Mouse (Mus musculus) forebrain, embryonic 14.5 days (tissue): ENCODE results near the gene Rsph3b. TPM values are rescaled to one million over a fixed set of nuclear protein-coding genes. Genes with fewer than 3 reads are reported as not detected.
"Not testable (repeated sequence)": the region's sequence is repeated elsewhere in the genome, so short reads cannot be mapped to it uniquely, and the experiment has no call there.

Experiments
- ATAC-seq: fragments of 200-750 bp; cut with Nextera tagmentation; 2 replicates; pipeline ENCODE4 v1.8.0; 2017; ENCODE audit warnings: mild to moderate bottlenecking, moderate library complexity
- DNase-seq: peaks from one replicate; pipeline ENCODE4 v3.0.0-alpha.2; 2015; ENCODE audit warnings: low spot score
- H3K27ac ChIP-seq: fragments of 300-500 bp; sonication (generic); 2 replicates; pipeline ENCODE4 v1.5.1; 2014; ENCODE audit warnings: low read depth, mild to moderate bottlenecking, control low read depth, low read length, moderate library complexity
- H3K27me3 ChIP-seq: fragments of 300-500 bp; sonication (generic); replicated peaks from 2 replicates; pipeline ENCODE4 v1.6.1; 2014; ENCODE audit warnings: low read length, control low read depth, mixed read lengths; ENCODE audit not compliant: control insufficient read depth, insufficient read depth
- H3K36me3 ChIP-seq: fragments of 300-500 bp; sonication (generic); 2 replicates; pipeline ENCODE4 v1.6.1; 2014; ENCODE audit warnings: low read length, control low read depth; ENCODE audit not compliant: control insufficient read depth, insufficient read depth
- H3K4me1 ChIP-seq: fragments of 300-500 bp; sonication (generic); 2 replicates; pipeline ENCODE4 v1.6.1; 2014; ENCODE audit warnings: antibody characterized with exemption, low read length, control low read depth; ENCODE audit not compliant: control insufficient read depth, insufficient read depth
- H3K4me2 ChIP-seq: fragments of 300-500 bp; sonication (generic); 2 replicates; pipeline ENCODE4 v1.6.1; 2014; ENCODE audit warnings: mild to moderate bottlenecking, control low read depth, low read length
- H3K4me3 ChIP-seq: fragments of 300-500 bp; sonication (generic); 2 replicates; pipeline ENCODE4 v1.5.1; 2014; ENCODE audit warnings: low read depth, low read length, control low read depth
- H3K9ac ChIP-seq: fragments of 300-500 bp; sonication (generic); 2 replicates; pipeline ENCODE4 v1.6.1; 2014; ENCODE audit warnings: mild to moderate bottlenecking, low read length, control low read depth, moderate library complexity
- H3K9me3 ChIP-seq: fragments of 300-500 bp; sonication (generic); replicated peaks from 2 replicates; pipeline ENCODE4 v1.6.1; 2016; ENCODE audit warnings: low read length, control low read depth, mixed read lengths; ENCODE audit not compliant: control insufficient read depth
- WGBS: fragments of 180-500 bp; shearing (Covaris S2); extraction: QIAGEN DNeasy Blood & Tissue Kit; methylation state at CpG from one replicate; pipeline ENCODE4 v1.1.7; 2014; 5-methylcytosine and 5-hydroxymethylcytosine counted together
- polyA plus RNA-seq: library from polyadenylated mRNA; unstranded; fragments of >200 nt; fragmentation: Nextera tagmentation; extraction: Ambion mirVana; gene quantifications from 2 replicates; pipeline ENCODE4 v1.2.1, GENCODE M21; 2014

The Rsph3b gene
- polyA plus RNA-seq, 1 experiment from 2014 or later: 57.7 TPM

GRCm38 (mm10) chr17:6919388-6919787 is 29.1 kb downstream of the Rsph3b start:
- H3K36me3 ChIP-seq, H3K27ac ChIP-seq, H3K9me3 ChIP-seq, DNase-seq, H3K9ac ChIP-seq, H3K27me3 ChIP-seq, H3K4me1 ChIP-seq, H3K4me3 ChIP-seq, H3K4me2 ChIP-seq, ATAC-seq: not testable (repeated sequence)
- 92% methylated on average over 3 of the region's 3 CpGs for WGBS

GRCm38 (mm10) chr17:6915282-6915681 is 33.2 kb downstream of the Rsph3b start:
- not testable (repeated sequence) for ATAC-seq, DNase-seq, H3K27ac ChIP-seq, H3K9ac ChIP-seq, H3K9me3 ChIP-seq, H3K4me2 ChIP-seq, H3K27me3 ChIP-seq, H3K36me3 ChIP-seq, H3K4me1 ChIP-seq, H3K4me3 ChIP-seq
- WGBS: 83% methylated on average over 2 of the region's 4 CpGs

- not testable (repeated sequence) for H3K27ac ChIP-seq, H3K36me3 ChIP-seq, H3K4me3 ChIP-seq, H3K9me3 ChIP-seq, H3K9ac ChIP-seq, H3K27me3 ChIP-seq, DNase-seq, H3K4me2 ChIP-seq, H3K4me1 ChIP-seq, ATAC-seq
- 85% methylated on average over 1 of the region's 6 CpGs for WGBS
These were observed 34.4 kb downstream of the Rsph3b start for GRCm38 (mm10) chr17:6914066-6914465.

- not testable (repeated sequence) for H3K9ac ChIP-seq, DNase-seq, H3K4me1 ChIP-seq, H3K27ac ChIP-seq, H3K9me3 ChIP-seq, H3K4me3 ChIP-seq, H3K4me2 ChIP-seq, H3K36me3 ChIP-seq, H3K27me3 ChIP-seq
- 80% methylated on average over 1 of the region's 2 CpGs for WGBS
- ATAC-seq: peak; percentile 55
These were observed 48.1 kb downstream of the Rsph3b start for GRCm38 (mm10) chr17:6900361-6900760.

GRCm38 (mm10) chr17:6897996-6898562 is 50.4 kb downstream of the Rsph3b start:
- H3K36me3 ChIP-seq, H3K27ac ChIP-seq, H3K4me3 ChIP-seq, H3K4me2 ChIP-seq, H3K9ac ChIP-seq, ATAC-seq, DNase-seq, H3K27me3 ChIP-seq, H3K9me3 ChIP-seq, H3K4me1 ChIP-seq: not testable (repeated sequence)
- 71% methylated on average over 7 of the region's 7 CpGs for WGBS

- DNase-seq (no peak), ATAC-seq (no peak)
- Histone ChIP-seq H3K9me3 (no peaks in the 10 kb centered on the region), H3K27ac (no peak overlapping the region), H3K4me1 (no peaks in the 10 kb centered on the region), H3K4me2 (no peak overlapping the region), H3K27me3 (no peaks in the 10 kb centered on the region), H3K9ac (no peak overlapping the region), H3K4me3 (no peak overlapping the region), H3K36me3 (no peaks in the 10 kb centered on the region)
- 50% methylated on average over 4 of the region's 4 CpGs for WGBS
These were observed 51.7 kb downstream of the Rsph3b start for GRCm38 (mm10) chr17:6896756-6897155.

- Histone ChIP-seq H3K4me1 (no peaks in the 10 kb centered on the region), H3K4me3 (no peak overlapping the region), H3K36me3 (no peaks in the 10 kb centered on the region), H3K27ac (no peak overlapping the region), H3K4me2 (no peak overlapping the region), H3K9me3 (no peaks in the 10 kb centered on the region), H3K27me3 (no peaks in the 10 kb centered on the region), H3K9ac (no peak overlapping the region)
- ATAC-seq: no peak
- DNase-seq: no peak
- 89% methylated on average over 10 of the region's 10 CpGs for WGBS
These were observed 55.1 kb downstream of the Rsph3b start for GRCm38 (mm10) chr17:6893332-6893731.

- H3K27me3 ChIP-seq: no peaks in the 10 kb centered on the region
- WGBS: 80% methylated on average over 7 of the region's 7 CpGs
- H3K9me3 ChIP-seq: no peaks in the 10 kb centered on the region
- no peak overlapping the region for H3K4me2 ChIP-seq
- H3K27ac ChIP-seq: no peak overlapping the region
- no peaks in the 10 kb centered on the region for H3K4me1 ChIP-seq
- no peaks in the 10 kb centered on the region for H3K36me3 ChIP-seq
- DNase-seq (no peak), ATAC-seq (no peak)
- no peak overlapping the region for H3K9ac ChIP-seq
- no peak overlapping the region for H3K4me3 ChIP-seq
These were observed 56.2 kb downstream of the Rsph3b start for GRCm38 (mm10) chr17:6891966-6892934.

- Histone ChIP-seq H3K4me1 (peaks cover 4% of the 10 kb centered on the region; the same call in 1 of the 2 replicates), H3K4me2 (no peak overlapping the region), H3K27ac (no peak overlapping the region), H3K4me3 (no peak overlapping the region), H3K36me3 (no peaks in the 10 kb centered on the region), H3K27me3 (no peaks in the 10 kb centered on the region), H3K9me3 (no peaks in the 10 kb centered on the region), H3K9ac (no peak overlapping the region)
- DNase-seq (no peak), ATAC-seq (no peak)
- 89% methylated on average over 1 of the region's 1 CpGs for WGBS
These were observed 62.0 kb downstream of the Rsph3b start for GRCm38 (mm10) chr17:6886445-6886844.
